Mouse (Mus musculus) bone marrow macrophage, adult 2 months (primary cell): ENCODE results near the gene Plcg1. TPM values are rescaled to one million over a fixed set of nuclear protein-coding genes. Genes with fewer than 3 reads are reported as not detected.

Source experiments
- H3K27ac ChIP-seq: 2 replicates; pipeline ENCODE4 v1.5.1; 2012; ENCODE audit warnings: low read depth, low read length; ENCODE audit not compliant: insufficient read depth
- H3K4me1 ChIP-seq: 2 replicates; pipeline ENCODE4 v1.6.1; 2012; ENCODE audit warnings: low read length; ENCODE audit not compliant: control insufficient read depth, insufficient read depth
- H3K4me3 ChIP-seq: 2 replicates; pipeline ENCODE4 v1.5.1; 2012; ENCODE audit warnings: mild to moderate bottlenecking, low read length, moderate library complexity; ENCODE audit not compliant: insufficient read depth
- CTCF ChIP-seq: IDR thresholded peaks from 2 replicates; pipeline ENCODE4 v1.5.1; 2012; ENCODE audit warnings: low read depth, mild to moderate bottlenecking, low read length, moderate library complexity
- POLR2A ChIP-seq: IDR thresholded peaks from 2 replicates; pipeline ENCODE4 v1.6.1; 2012; ENCODE audit warnings: mild to moderate bottlenecking, low read depth, low read length, borderline replicate concordance
- polyA plus RNA-seq: library from polyadenylated mRNA; stranded (reverse); fragments of >200 nt; gene quantifications from 2 replicates; pipeline ENCODE4 v1.2.4, GENCODE M21; 2012; ENCODE audit not compliant: missing spikeins, insufficient read depth, insufficient read length

The Plcg1 gene
- polyA plus RNA-seq, 1 experiment, result 9.8 TPM

DNA sequence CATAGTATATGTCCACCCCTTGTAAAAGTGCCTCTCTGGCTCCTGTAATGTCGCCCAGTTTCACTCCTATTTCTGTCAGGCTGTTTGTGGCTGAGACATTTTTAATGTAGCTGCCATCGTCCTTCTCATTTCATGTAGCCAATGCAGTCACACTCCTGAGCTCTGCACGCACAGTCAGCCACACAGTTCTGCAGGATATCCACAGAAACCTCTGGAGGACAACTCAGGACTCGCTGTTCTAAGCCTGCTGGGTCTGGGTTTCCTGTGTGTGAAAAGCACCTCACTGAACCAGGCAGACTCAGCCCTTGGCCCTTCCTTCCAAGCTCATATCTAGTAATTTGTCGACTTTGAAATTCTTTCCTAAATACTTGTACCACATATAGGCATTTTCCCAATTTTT is 6.6 kb upstream of the Plcg1 start:
- Histone ChIP-seq H3K4me3 (no peak overlapping the region), H3K4me1 (no peaks in the 10 kb centered on the region), H3K27ac (no peak overlapping the region)
- TF ChIP-seq CTCF, result no peak
- no peak for TF ChIP-seq POLR2A

DNA sequence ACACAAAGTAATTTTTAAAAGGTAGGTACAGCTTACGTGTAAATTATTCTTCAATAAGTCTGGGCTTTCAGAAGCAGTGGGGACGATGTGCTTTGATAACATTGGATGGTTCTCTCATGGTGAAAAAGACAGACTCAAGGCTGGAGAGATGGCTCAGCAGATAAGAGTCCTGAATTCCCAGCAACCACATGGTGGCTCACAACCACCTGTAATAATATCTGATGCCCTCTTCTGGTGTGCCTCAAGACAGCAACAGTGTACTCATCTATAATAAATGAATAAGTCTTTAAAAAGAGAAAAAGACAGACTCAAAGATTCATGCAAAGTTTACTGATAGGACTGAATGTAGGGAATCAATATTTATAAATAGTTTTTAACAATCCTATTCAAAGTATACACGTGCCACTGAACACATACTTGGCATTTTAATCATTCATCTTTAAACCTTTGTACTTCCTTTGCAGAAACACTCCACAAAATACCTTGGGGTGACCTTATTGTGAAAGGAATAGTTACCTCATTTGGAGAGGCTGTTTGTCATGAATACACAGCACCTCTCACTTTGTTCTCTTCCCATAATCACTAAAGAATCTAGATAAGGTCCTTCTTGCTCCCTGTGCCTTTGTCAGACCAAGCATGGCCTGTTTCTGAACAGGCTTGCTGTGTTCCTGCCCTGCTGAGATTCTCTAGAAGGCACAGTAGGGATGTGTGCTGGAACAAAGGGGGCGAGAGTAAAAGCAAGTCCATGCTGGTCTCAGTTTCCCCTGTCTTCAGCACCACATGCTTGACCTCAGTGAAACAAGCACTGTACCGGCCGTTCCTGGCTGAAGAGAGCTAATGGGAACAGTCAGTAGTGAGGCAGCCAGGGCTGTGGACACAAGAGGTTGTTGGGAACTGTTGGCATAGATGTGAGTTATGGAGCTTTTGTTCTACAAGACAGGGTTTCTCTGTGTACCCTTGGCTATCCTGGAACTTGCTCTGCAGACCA is 4.9 kb upstream of the Plcg1 start:
- H3K27ac ChIP-seq, result no peak overlapping the region
- TF ChIP-seq CTCF (no peak), POLR2A (no peak)
- H3K4me1 ChIP-seq, result 0 out of 2 replicates have a peak, but pooled peaks cover 3% of the 10 kb centered on the region
- no peak overlapping the region for H3K4me3 ChIP-seq

DNA sequence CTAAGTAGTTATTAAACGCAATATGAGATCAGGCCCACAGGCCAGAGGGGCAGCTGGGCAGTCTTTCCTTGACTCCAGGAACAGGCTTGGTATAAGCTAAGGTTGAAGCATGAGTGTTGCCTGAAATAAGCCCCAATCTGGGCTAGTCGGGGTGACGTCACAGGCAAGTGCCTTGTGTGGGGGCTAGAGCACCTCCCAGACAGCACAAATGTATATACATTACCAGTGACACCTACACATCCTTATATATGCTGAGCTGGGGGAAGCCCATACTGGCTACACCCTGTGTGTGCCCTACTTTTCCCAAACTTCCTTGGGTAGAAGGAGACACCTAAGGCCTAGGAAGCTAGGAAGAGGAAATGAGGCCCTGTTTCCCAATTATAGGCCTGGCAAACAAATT is 2.1 kb upstream of the Plcg1 start:
- no peak for TF ChIP-seq CTCF
- no peak for TF ChIP-seq POLR2A
- H3K4me1 ChIP-seq, result 0 out of 2 replicates have a peak, but pooled peaks cover 8% of the 10 kb centered on the region

DNA sequence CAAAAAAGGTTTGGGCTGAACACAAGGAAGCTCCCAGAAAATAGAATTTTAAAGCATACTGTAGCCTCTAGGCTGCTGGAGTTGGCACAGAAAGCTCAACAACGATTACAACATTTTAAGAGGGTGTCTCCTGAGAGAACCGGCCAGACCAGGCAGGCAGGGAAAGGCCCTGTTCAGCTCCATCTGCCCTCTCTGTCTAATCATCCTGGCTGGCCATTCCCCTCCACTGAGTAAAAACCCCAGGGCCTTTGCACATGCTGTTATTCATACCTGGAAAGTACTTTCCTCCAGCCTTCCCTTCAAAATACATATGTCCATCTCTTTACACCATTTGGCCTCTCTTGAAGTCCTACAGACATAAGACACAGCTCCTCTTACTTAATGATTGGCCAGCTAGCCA is 1.7 kb upstream of the Plcg1 start:
- Histone ChIP-seq H3K4me3 (no peak overlapping the region), H3K4me1 (0 out of 2 replicates have a peak, but pooled peaks cover 8% of the 10 kb centered on the region), H3K27ac (no peak overlapping the region)
- TF ChIP-seq CTCF (no peak), POLR2A (no peak)

More for the DNA sequence above, 2.1 kb upstream of the Plcg1 start:
- H3K27ac ChIP-seq, result no peak overlapping the region
- H3K4me3 ChIP-seq, result no peak overlapping the region

DNA sequence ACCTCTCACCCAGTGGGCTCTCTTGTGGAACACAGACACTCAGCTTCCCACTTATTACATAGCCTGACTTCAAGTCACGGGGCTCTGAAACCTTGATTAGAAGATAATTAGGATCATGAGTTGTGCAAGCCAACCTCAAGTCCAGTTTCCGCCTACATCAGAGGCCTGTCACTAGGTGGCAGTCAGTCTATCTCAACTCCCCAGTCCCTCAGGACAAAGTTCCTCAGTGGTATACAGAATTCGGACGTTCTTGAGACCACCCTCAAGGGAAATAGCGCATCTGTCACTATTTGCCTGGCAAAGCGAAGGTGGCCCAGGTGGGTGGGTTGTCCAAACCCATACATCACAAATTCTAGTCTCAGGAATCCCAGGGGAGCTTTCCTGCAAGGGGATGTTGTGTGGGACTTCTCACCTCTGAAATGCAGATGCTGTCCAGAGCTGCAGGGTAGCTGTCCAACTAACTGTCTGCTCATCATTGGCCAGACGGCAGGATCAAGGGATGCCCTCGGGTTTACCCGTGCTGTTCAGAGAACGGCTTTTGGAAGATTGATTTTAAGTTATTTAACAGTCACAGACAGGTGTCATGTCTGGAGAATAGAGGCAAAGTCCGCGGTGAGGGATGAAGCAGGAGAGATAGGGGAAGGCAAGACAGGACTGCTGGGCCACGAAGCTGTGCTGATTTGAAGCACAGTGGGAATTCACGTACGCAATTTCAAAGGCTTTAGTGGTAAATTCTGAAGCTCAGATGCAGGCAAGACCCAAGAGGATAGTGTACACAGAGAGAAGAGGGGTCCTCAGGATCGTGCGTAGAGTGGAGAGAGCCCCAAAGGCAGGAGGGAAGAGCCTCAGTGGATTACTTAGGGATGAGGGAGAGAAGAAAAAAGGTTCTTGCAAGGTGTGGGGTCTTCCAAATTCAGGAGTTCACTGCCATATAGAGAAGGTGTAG is 976 bp upstream of the Plcg1 start:
- Histone ChIP-seq H3K4me3 (peak overlapping the region; percentile 73), H3K27ac (no peak overlapping the region), H3K4me1 (0 out of 2 replicates have a peak, but pooled peaks cover 8% of the 10 kb centered on the region)
- TF ChIP-seq POLR2A, result no peak
- TF ChIP-seq CTCF, result peak; percentile 24; the same call in 1 of the 2 replicates

DNA sequence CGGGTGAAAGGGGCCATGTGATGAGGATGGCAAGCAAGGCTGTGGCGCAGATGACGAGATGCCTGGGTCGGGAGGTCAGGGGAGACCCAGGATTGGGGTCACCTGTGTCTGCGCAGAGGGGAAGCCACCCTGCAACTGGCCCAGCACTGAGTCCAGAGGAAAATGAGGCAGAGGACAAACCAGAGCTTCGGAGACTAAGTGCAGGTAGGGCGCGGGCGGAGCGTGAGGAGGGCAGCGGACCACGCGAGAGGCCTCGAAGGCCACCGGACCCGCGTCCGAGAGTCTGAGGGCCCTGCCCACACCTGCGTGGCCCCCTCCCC is 343 bp upstream of the Plcg1 start:
- no peak for TF ChIP-seq POLR2A
- no peak for TF ChIP-seq CTCF
- Histone ChIP-seq H3K27ac (no peak overlapping the region), H3K4me1 (0 out of 2 replicates have a peak, but pooled peaks cover 8% of the 10 kb centered on the region), H3K4me3 (peak overlapping the region; percentile 73)

DNA sequence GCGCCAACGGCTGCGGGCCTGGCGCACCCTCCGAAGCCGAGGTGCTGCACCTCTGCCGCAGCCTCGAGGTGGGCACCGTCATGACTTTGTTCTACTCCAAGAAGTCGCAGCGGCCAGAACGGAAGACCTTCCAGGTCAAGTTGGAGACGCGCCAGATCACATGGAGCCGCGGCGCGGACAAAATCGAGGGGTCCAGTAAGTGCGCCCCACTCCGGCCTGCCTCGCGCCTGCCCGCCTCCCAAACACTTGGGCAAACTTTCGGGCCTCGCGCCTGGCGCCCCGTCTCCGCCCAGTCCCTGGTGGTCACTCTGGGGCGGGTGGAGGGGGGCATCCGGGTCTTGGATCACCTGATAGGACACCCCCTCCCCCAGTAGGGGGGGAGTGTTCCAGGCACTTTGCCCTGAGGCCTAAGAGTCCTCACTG is 750 bp downstream of the Plcg1 start:
- H3K4me3 ChIP-seq, result peak overlapping the region; percentile 73
- no peak overlapping the region for H3K27ac ChIP-seq

DNA sequence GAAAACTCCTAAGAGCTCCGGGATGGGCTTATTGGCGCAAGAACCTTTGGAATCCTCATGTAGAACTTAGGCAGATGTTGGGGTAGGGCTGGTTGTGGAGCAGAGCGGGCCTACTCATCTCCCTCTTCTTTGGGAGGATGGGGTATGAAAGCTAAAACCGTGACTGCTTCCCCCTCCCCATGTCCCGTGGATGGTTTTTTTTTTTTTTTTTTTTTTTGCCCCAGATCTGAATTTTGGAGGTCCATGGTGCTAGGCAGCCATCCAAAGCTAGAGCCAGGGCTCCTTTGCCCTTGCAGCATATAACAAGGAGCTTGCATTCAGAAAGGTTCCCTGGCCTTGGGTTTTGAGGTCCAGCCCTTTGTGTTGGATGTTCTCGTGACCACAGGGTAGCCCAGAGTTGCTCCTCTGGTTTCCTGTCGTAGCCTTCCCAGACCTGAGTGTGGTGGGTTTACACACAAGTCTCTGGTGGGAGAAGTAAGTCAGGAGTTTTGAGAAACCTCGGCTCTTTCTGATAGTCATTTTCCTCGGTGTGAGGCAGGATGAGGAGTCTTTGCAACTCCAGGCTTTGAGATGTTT is 1.4 kb downstream of the Plcg1 start:
- Histone ChIP-seq H3K4me3 (peak overlapping the region; percentile 73), H3K27ac (no peak overlapping the region), H3K4me1 (0 out of 2 replicates have a peak, but pooled peaks cover 8% of the 10 kb centered on the region)
- no peak for TF ChIP-seq CTCF
- no peak for TF ChIP-seq POLR2A

More for the DNA sequence above, 750 bp downstream of the Plcg1 start:
- no peak for TF ChIP-seq CTCF
- no peak for TF ChIP-seq POLR2A
- 0 out of 2 replicates have a peak, but pooled peaks cover 8% of the 10 kb centered on the region for H3K4me1 ChIP-seq

DNA sequence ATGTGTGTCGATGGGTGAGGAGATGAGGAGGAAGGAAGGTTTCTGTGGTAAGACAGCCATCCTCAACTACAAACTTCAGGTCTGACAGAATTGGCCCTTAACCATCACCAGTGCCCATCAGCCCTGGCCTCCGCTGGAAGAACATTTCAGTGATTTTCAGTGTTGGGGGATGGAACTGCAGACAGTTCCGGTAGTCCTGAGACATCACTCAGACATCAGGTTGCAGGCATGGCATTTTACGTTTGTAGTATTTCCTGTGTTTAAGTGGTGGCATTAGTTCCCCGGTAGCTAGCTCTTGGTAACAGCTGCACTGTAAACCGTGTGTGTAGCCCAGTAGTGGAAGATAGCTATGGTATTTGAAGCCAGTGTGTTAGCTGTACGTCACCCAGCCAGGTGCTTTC is 2.0 kb downstream of the Plcg1 start:
- Histone ChIP-seq H3K27ac (no peak overlapping the region), H3K4me1 (0 out of 2 replicates have a peak, but pooled peaks cover 8% of the 10 kb centered on the region), H3K4me3 (no peak overlapping the region)
- TF ChIP-seq POLR2A (no peak), CTCF (no peak)
